Mouse (Mus musculus): ENCODE measurements around the gene Plcg1. TPM values are rescaled to one million over a fixed set of nuclear protein-coding genes. Genes with fewer than 3 reads are reported as not detected.
A peak's percentile ranks its signal among the peaks of the same experiment; 100 is the strongest.

Plcg1 gene
- polyA plus RNA-seq (2015; fragmentation: Nextera tagmentation; extraction: Ambion mirVana), result 11.4 and 11.5 TPM in 2 replicates

- Histone ChIP-seq H3K4me3 (ENCODE audit: low read depth, low read length) (peak within 1 kb of the TSS; percentile 92), H3K36me3 (ENCODE audit: control insufficient read depth, insufficient read depth, low read length) (no peaks in the 10 kb centered on the region), H3K4me2 (replicated peaks; ENCODE audit: low read depth) (peak within 1 kb of the TSS; percentile 92), H3K9ac (ENCODE audit: low read length) (peak within 1 kb of the TSS; percentile 96), H3K27ac (replicated peaks) (peak within 1 kb of the TSS; percentile 95), H3K4me1 (replicated peaks; ENCODE audit: control insufficient read depth, insufficient read depth) (peaks cover 7% of the 10 kb centered on the region; the same call in 1 of the 2 replicates), H3K9me3 (ENCODE audit: control insufficient read depth, low read length) (no peaks in the 10 kb centered on the region), H3K27me3 (ENCODE audit: control insufficient read depth, insufficient read depth, low read length) (no peaks in the 10 kb centered on the region)
- TF ChIP-seq CTCF (IDR thresholded peaks at IDR 0.05; ENCODE audit: low read depth) (no peak; the same call in 1 of the 2 replicates), EP300 (optimal IDR thresholded peaks at IDR 0.05) (no peak)
- peak; percentile 95 for ATAC-seq (ENCODE audit: low FRiP score, low TSS enrichment)
- under 1% methylated on average over 61 of the region's 99 CpGs for WGBS
- DNase-seq (ENCODE audit: low spot score), result peak; percentile 96
These were observed at the start of gene Plcg1 for GRCm38 (mm10) chr2:160731117-160731838. TSS of gene Plcg1 (plus strand) at chr2:160731300.

GRCm38 (mm10) chr2:160700271-160700670, 30.8 kb upstream of the Plcg1 start:
- no peaks in the 10 kb centered on the region for H3K9me3 ChIP-seq (ENCODE audit: control insufficient read depth, low read length)
- no peaks in the 10 kb centered on the region for H3K4me1 ChIP-seq (replicated peaks; ENCODE audit: control insufficient read depth, insufficient read depth)
- peak; percentile 76 for DNase-seq (ENCODE audit: low spot score)
- WGBS, result 30% methylated on average over 5 of the region's 5 CpGs
- no peak for TF ChIP-seq EP300 (optimal IDR thresholded peaks at IDR 0.05)
- TF ChIP-seq CTCF (IDR thresholded peaks at IDR 0.05; ENCODE audit: low read depth), result no peak
- ATAC-seq (ENCODE audit: low FRiP score, low TSS enrichment), result peak; percentile 98
- H3K4me2 ChIP-seq (replicated peaks; ENCODE audit: low read depth), result no peak overlapping the region
- H3K27ac ChIP-seq (replicated peaks), result peak overlapping the region; percentile 70
- no peak overlapping the region for H3K9ac ChIP-seq (ENCODE audit: low read length)
- H3K4me3 ChIP-seq (ENCODE audit: low read depth, low read length), result no peak overlapping the region
- H3K27me3 ChIP-seq (ENCODE audit: control insufficient read depth, insufficient read depth, low read length), result no peaks in the 10 kb centered on the region
- H3K36me3 ChIP-seq (ENCODE audit: control insufficient read depth, insufficient read depth, low read length), result peaks cover 11% of the 10 kb centered on the region

- no peaks in the 10 kb centered on the region for H3K9me3 ChIP-seq (ENCODE audit: control insufficient read depth, low read length)
- H3K4me3 ChIP-seq (ENCODE audit: low read depth, low read length), result no peak overlapping the region
- no peaks in the 10 kb centered on the region for H3K4me1 ChIP-seq (replicated peaks; ENCODE audit: control insufficient read depth, insufficient read depth)
- ATAC-seq (ENCODE audit: low FRiP score, low TSS enrichment), result no peak
- H3K36me3 ChIP-seq (ENCODE audit: control insufficient read depth, insufficient read depth, low read length), result peaks cover 14% of the 10 kb centered on the region
- H3K9ac ChIP-seq (ENCODE audit: low read length), result no peak overlapping the region
- no peak overlapping the region for H3K4me2 ChIP-seq (replicated peaks; ENCODE audit: low read depth)
- WGBS, result 73% methylated on average over 3 of the region's 3 CpGs
- DNase-seq (ENCODE audit: low spot score), result no peak
- no peak overlapping the region for H3K27ac ChIP-seq (replicated peaks)
- TF ChIP-seq CTCF (IDR thresholded peaks at IDR 0.05; ENCODE audit: low read depth), result no peak
- no peak for TF ChIP-seq EP300 (optimal IDR thresholded peaks at IDR 0.05)
- H3K27me3 ChIP-seq (ENCODE audit: control insufficient read depth, insufficient read depth, low read length), result no peaks in the 10 kb centered on the region
These were observed 29.5 kb upstream of the Plcg1 start for GRCm38 (mm10) chr2:160701603-160702002.

- Histone ChIP-seq H3K36me3 (ENCODE audit: control insufficient read depth, insufficient read depth, low read length) (peaks cover 17% of the 10 kb centered on the region), H3K4me3 (ENCODE audit: low read depth, low read length) (no peak overlapping the region), H3K27ac (replicated peaks) (no peak overlapping the region), H3K9me3 (ENCODE audit: control insufficient read depth, low read length) (no peaks in the 10 kb centered on the region), H3K4me2 (replicated peaks; ENCODE audit: low read depth) (no peak overlapping the region), H3K9ac (ENCODE audit: low read length) (no peak overlapping the region), H3K27me3 (ENCODE audit: control insufficient read depth, insufficient read depth, low read length) (no peaks in the 10 kb centered on the region), H3K4me1 (replicated peaks; ENCODE audit: control insufficient read depth, insufficient read depth) (no peaks in the 10 kb centered on the region)
- TF ChIP-seq CTCF (IDR thresholded peaks at IDR 0.05; ENCODE audit: low read depth), result no peak
- TF ChIP-seq EP300 (optimal IDR thresholded peaks at IDR 0.05), result no peak
- DNase-seq (ENCODE audit: low spot score) (no peak), ATAC-seq (ENCODE audit: low FRiP score, low TSS enrichment) (no peak)
These were observed 28.3 kb upstream of the Plcg1 start for GRCm38 (mm10) chr2:160702824-160703223.

- no peaks in the 10 kb centered on the region for H3K27me3 ChIP-seq (ENCODE audit: control insufficient read depth, insufficient read depth, low read length)
- ATAC-seq (ENCODE audit: low FRiP score, low TSS enrichment), result no peak
- H3K9ac ChIP-seq (ENCODE audit: low read length), result no peak overlapping the region
- no peak for TF ChIP-seq CTCF (IDR thresholded peaks at IDR 0.05; ENCODE audit: low read depth)
- H3K4me3 ChIP-seq (ENCODE audit: low read depth, low read length), result no peak overlapping the region
- H3K4me1 ChIP-seq (replicated peaks; ENCODE audit: control insufficient read depth, insufficient read depth), result no peaks in the 10 kb centered on the region
- WGBS, result 90% methylated on average over 3 of the region's 3 CpGs
- no peak overlapping the region for H3K4me2 ChIP-seq (replicated peaks; ENCODE audit: low read depth)
- peaks cover 25% of the 10 kb centered on the region for H3K36me3 ChIP-seq (ENCODE audit: control insufficient read depth, insufficient read depth, low read length)
- no peaks in the 10 kb centered on the region for H3K9me3 ChIP-seq (ENCODE audit: control insufficient read depth, low read length)
- no peak overlapping the region for H3K27ac ChIP-seq (replicated peaks)
- DNase-seq (ENCODE audit: low spot score), result no peak
These were observed 23.4 kb upstream of the Plcg1 start for GRCm38 (mm10) chr2:160707673-160708072.

GRCm38 (mm10) chr2:160715463-160716030, 15.6 kb upstream of the Plcg1 start:
- Histone ChIP-seq H3K27me3 (ENCODE audit: control insufficient read depth, insufficient read depth, low read length) (no peaks in the 10 kb centered on the region), H3K4me3 (ENCODE audit: low read depth, low read length) (no peak overlapping the region), H3K27ac (replicated peaks) (no peak overlapping the region), H3K4me2 (replicated peaks; ENCODE audit: low read depth) (no peak overlapping the region), H3K9me3 (ENCODE audit: control insufficient read depth, low read length) (no peaks in the 10 kb centered on the region), H3K36me3 (ENCODE audit: control insufficient read depth, insufficient read depth, low read length) (peaks cover 32% of the 10 kb centered on the region), H3K4me1 (replicated peaks; ENCODE audit: control insufficient read depth, insufficient read depth) (no peaks in the 10 kb centered on the region), H3K9ac (ENCODE audit: low read length) (no peak overlapping the region)
- WGBS, result 70% methylated on average over 4 of the region's 4 CpGs
- ATAC-seq (ENCODE audit: low FRiP score, low TSS enrichment) (no peak), DNase-seq (ENCODE audit: low spot score) (no peak)
- TF ChIP-seq CTCF (IDR thresholded peaks at IDR 0.05; ENCODE audit: low read depth) (no peak), EP300 (optimal IDR thresholded peaks at IDR 0.05) (no peak)
